Mouse (Mus musculus) midbrain, postnatal 0 days (tissue): Measurements from ENCODE around the gene Armh1. TPM values are rescaled to one million over a fixed set of nuclear protein-coding genes. Genes with fewer than 3 reads are reported as not detected.

ENCODE experiments used
- ATAC-seq: fragments of 200-750 bp; cut with Nextera tagmentation; 2 replicates; pipeline ENCODE4 v1.8.0; 2017; ENCODE audit warnings: moderate number of reproducible peaks, mild to moderate bottlenecking, moderate TSS enrichment, moderate library complexity; ENCODE audit not compliant: low FRiP score
- DNase-seq: peaks from one replicate; pipeline ENCODE4 v3.0.0-alpha.2; 2015; ENCODE audit warnings: low spot score
- H3K27ac ChIP-seq: fragments of 300-500 bp; sonication (generic); 2 replicates; pipeline ENCODE4 v1.5.1; 2014; ENCODE audit warnings: low read depth, mild to moderate bottlenecking, low read length, mixed read lengths
- H3K27me3 ChIP-seq: fragments of 300-500 bp; sonication (generic); 2 replicates; pipeline ENCODE4 v1.6.1; 2014; ENCODE audit warnings: low read length, control low read depth, mixed read lengths; ENCODE audit not compliant: insufficient read depth
- H3K36me3 ChIP-seq: fragments of 300-500 bp; sonication (generic); 2 replicates; pipeline ENCODE4 v1.6.1; 2014; ENCODE audit warnings: low read length, control low read depth, mixed read lengths; ENCODE audit not compliant: insufficient read depth
- H3K4me1 ChIP-seq: fragments of 300-500 bp; sonication (generic); 2 replicates; pipeline ENCODE4 v1.6.1; 2014; ENCODE audit warnings: mild to moderate bottlenecking, control low read depth, antibody characterized with exemption, low read length, mixed read lengths; ENCODE audit not compliant: insufficient read depth
- H3K4me2 ChIP-seq: fragments of 300-500 bp; sonication (generic); 2 replicates; pipeline ENCODE4 v1.6.1; 2014; ENCODE audit warnings: low read depth, mild to moderate bottlenecking, low read length, mixed read lengths; ENCODE audit not compliant: poor library complexity, severe bottlenecking
- H3K4me3 ChIP-seq: fragments of 300-500 bp; sonication (generic); 2 replicates; pipeline ENCODE4 v1.5.1; 2014; ENCODE audit warnings: low read depth, mild to moderate bottlenecking, low read length, moderate library complexity
- H3K9ac ChIP-seq: fragments of 300-500 bp; sonication (generic); replicated peaks from 2 replicates; pipeline ENCODE4 v1.6.1; 2014; ENCODE audit warnings: mild to moderate bottlenecking, low read length, moderate library complexity, mixed read lengths; ENCODE audit not compliant: poor library complexity, severe bottlenecking
- H3K9me3 ChIP-seq: fragments of 300-500 bp; sonication (generic); 2 replicates; pipeline ENCODE4 v1.6.1; 2016; ENCODE audit warnings: low read length, control low read depth
- CTCF ChIP-seq: IDR thresholded peaks from 2 replicates; pipeline ENCODE4 v1.5.1; 2016; ENCODE audit warnings: antibody characterized with exemption, mild to moderate bottlenecking
- WGBS: fragments of 180-500 bp; shearing (Covaris S2); extraction: QIAGEN DNeasy Blood & Tissue Kit; methylation state at CpG from one replicate; pipeline ENCODE4 v1.1.7; 2014; 5-methylcytosine and 5-hydroxymethylcytosine counted together
- polyA plus RNA-seq: library from polyadenylated mRNA; unstranded; fragments of >200 nt; fragmentation: Nextera tagmentation; extraction: Ambion mirVana; gene quantifications from 2 replicates; pipeline ENCODE4 v1.2.1, GENCODE M21; 2015
- total RNA-seq: library from RNA; depleted of rRNA; stranded (reverse); fragments of >200 nt; gene quantifications from 2 replicates; pipeline ENCODE4 v1.2.3, GENCODE M21; 2014

Armh1 gene
- total and polyA plus RNA-seq, 2 experiments from 2014 or later: 1.8 to 2.5 TPM

DNA sequence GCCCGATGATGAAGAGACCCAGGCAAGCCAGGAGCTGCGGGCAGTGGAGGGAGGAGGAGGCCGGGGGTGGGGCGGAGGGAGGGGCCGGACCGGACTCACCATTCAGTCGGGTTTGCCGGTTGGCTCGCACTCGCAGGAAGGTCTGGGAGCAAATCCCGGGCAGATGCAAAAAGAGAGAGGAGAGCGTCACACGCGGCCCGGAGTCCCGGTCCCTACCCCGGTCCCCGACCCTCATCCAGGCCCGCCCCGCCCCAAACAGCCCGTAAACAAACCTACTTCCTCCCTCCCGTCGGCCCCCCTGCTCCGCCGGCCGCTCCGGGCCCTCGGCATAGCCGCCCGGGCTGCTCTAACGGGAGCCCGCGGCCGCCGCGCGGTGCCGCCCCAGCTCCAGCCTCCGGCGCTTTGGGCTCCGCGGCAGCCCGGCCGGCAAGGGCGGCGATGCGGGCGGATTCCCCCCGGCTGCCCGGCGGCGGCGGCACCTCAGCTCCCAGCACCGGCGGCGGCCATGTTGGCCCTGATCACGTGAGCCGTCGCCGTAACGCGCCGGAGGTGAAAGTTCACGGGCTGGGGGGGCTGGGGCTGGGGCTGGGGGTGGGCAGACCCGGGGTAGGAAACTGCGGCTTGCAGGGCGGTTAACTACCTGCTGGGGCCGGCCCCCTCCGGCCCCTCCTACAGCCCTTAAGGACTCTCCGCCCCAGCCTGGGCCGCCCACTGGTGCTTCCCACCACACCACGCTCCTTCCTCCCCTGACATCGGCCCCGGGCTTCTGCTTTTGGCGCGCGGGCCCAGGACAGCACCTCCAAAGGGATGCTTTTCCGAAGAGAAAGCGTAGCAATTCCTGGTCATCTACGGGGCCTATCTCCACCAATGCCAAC, 37.2 kb upstream of the Armh1 start:
- no peak for TF ChIP-seq CTCF
- under 1% methylated on average over 72 of the region's 80 CpGs for whole genome bisulfite sequencing
- H3K9ac ChIP-seq: peak overlapping the region; percentile 91

DNA sequence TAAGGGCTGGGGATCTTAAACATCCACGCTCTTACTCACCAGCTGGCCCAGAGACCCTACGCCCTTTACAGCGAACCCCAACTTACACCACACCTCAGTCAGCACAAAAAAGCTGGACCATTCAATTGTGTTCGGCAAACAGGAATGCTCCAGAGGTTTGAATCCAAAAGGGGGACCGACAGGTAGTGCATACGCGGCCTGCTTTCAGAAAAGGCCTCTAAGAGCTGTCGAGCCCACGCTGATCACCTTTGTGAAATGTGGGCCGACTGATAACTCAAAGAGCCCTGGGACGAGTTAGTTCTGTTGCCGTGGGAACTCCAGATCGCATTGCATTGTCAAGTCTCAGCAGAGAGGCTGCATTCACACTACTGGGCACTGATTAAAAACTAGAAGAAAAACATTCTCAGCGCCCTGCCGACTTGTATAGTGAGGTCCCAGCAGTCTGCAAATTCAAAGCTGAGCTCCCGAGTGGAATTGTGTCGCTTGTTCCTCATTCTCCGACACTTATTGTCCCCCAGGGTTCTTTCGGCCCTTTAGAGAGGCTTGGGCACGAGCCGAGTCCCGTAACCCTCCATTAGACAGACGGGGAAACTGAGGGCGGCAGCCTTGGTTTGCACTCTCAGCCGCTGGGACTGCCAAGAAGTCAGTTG, 36.5 kb upstream of the Armh1 start:
- ATAC-seq: peak; percentile 3; the same call in 1 of the 2 replicates
- H3K9me3 ChIP-seq: no peaks in the 10 kb centered on the region
- peaks cover 7% of the 10 kb centered on the region; the same call in 1 of the 2 replicates for H3K4me1 ChIP-seq
- peak overlapping the region; percentile 73 for H3K4me2 ChIP-seq
- peak overlapping the region; percentile 66 for H3K4me3 ChIP-seq
- WGBS: 13% methylated on average over 25 of the region's 25 CpGs
- H3K9ac ChIP-seq: peak overlapping the region; percentile 91
- H3K27ac ChIP-seq: peak overlapping the region; percentile 86
- no peak for TF ChIP-seq CTCF
- DNase-seq: no peak
- peaks cover 21% of the 10 kb centered on the region for H3K36me3 ChIP-seq
- no peaks in the 10 kb centered on the region; the same call in 1 of the 2 replicates for H3K27me3 ChIP-seq

More for the DNA sequence above, 37.2 kb upstream of the Armh1 start:
- ATAC-seq (peak; percentile 84), DNase-seq (peak; percentile 76)
- peak overlapping the region; percentile 73 for H3K4me2 ChIP-seq
- H3K36me3 ChIP-seq: peaks cover 21% of the 10 kb centered on the region
- H3K9me3 ChIP-seq: no peaks in the 10 kb centered on the region
- H3K27me3 ChIP-seq: no peaks in the 10 kb centered on the region; the same call in 1 of the 2 replicates
- peak overlapping the region; percentile 66 for H3K4me3 ChIP-seq
- 0 out of 2 replicates have a peak, but pooled peaks cover 5% of the 10 kb centered on the region for H3K4me1 ChIP-seq
- H3K27ac ChIP-seq: peak overlapping the region; percentile 86

DNA sequence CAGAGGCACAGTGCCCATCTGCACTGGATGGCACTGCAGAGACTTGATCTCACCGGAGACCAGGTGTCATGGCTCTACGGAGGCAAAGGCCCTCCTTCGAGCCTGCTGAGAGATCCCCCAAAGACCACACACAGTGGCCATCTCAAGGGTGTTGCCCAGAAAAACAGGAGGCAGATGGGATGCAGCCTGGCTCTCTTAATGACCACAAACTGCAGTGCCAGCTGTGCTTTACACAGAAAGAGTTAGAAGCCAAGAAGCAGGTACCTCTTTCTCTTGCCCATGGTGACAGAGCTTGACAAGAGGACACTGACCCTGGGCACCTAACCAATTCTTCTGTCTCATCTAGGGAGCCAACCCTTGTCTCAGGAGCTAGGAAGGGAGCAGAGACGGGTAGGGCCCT, 32.4 kb upstream of the Armh1 start:
- Histone ChIP-seq H3K27me3 (no peaks in the 10 kb centered on the region), H3K4me1 (peaks cover 10% of the 10 kb centered on the region; the same call in 1 of the 2 replicates), H3K4me3 (no peak overlapping the region), H3K27ac (peak overlapping the region; percentile 38), H3K9me3 (no peaks in the 10 kb centered on the region), H3K9ac (no peak overlapping the region), H3K36me3 (peaks cover 21% of the 10 kb centered on the region), H3K4me2 (no peak overlapping the region)
- 30% methylated on average over 4 of the region's 4 CpGs for WGBS
- ATAC-seq: no peak
- TF ChIP-seq CTCF: no peak
- DNase-seq: peak; percentile 33

DNA sequence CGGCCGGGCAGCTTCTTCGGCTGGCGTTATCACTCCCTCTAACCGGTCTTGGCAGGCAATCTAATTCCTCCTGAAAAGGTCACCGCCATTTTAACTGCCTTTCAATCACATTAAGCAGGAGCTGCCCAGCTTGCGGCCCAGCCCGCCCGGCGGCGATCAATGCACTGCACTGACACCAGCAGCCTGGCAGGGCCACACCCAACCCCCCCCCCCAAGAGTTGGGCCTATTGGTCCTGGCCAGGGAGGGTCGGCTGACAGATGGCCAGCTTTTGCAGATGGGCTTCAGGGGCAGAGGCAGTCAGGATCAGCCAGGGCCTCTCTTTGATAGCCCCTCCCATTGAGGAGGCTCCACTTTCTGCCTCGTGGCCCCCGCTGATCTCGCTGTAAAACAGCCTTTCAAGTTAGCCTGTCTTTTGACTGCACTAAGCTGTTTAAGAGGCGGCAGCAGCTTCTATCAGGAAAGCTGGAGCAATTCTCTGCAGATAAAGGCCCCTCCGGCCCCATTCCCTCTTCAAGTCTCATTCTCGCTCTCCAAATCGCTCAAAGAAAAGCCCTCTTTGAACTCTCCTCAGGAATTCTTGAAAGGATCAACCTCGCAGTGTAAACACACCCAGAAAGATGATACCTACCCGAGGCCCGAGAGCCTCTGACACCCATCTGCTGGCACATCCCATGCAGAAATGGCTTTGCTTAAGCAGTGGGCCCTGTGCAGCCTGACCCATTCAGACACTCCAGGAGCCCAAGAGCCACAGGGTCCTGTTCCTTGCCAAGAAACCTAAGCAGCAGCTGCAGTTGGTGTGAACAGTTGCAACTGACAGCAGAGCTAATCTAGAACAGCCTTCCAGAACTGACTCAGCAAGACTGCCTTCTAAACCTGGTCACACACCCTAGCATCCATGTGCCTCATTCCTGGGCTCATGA, 31.6 kb upstream of the Armh1 start:
- Histone ChIP-seq H3K4me1 (peaks cover 10% of the 10 kb centered on the region; the same call in 1 of the 2 replicates), H3K36me3 (peaks cover 21% of the 10 kb centered on the region), H3K27ac (peak overlapping the region; percentile 38)

GRCm38 (mm10) chr4:117281090-117281845, 29.3 kb upstream of the Armh1 start:
- Histone ChIP-seq H3K4me2 (no peak overlapping the region), H3K4me3 (no peak overlapping the region), H3K4me1 (peaks cover 10% of the 10 kb centered on the region; the same call in 1 of the 2 replicates), H3K9ac (no peak overlapping the region), H3K27ac (no peak overlapping the region), H3K27me3 (no peaks in the 10 kb centered on the region), H3K9me3 (no peaks in the 10 kb centered on the region), H3K36me3 (peaks cover 30% of the 10 kb centered on the region)
- DNase-seq: no peak
- 51% methylated on average over 19 of the region's 19 CpGs for WGBS
- ATAC-seq: no peak
- TF ChIP-seq CTCF: no peak

More for the DNA sequence above, 31.6 kb upstream of the Armh1 start:
- H3K9me3 ChIP-seq: no peaks in the 10 kb centered on the region
- WGBS: 18% methylated on average over 22 of the region's 22 CpGs
- no peak overlapping the region for H3K4me3 ChIP-seq
- peak; percentile 65 for DNase-seq
- ATAC-seq: peak; percentile 39; the same call in 1 of the 2 replicates
- no peak overlapping the region for H3K4me2 ChIP-seq
- no peaks in the 10 kb centered on the region for H3K27me3 ChIP-seq
- no peak for TF ChIP-seq CTCF
- H3K9ac ChIP-seq: peak overlapping the region; percentile 33; the same call in 1 of the 2 replicates
